Mouse (Mus musculus) heart, embryonic 16.5 days (tissue): ENCODE results near the gene Jam2. TPM values are rescaled to one million over a fixed set of nuclear protein-coding genes. Genes with fewer than 3 reads are reported as not detected.

Experiments used
- ATAC-seq: fragments of 200-750 bp; cut with Nextera tagmentation; replicated peaks from 2 replicates; pipeline ENCODE4 v1.8.0; 2017; ENCODE audit warnings: moderate number of reproducible peaks; ENCODE audit not compliant: insufficient read depth, low FRiP score; ENCODE audit errors: extremely low read depth
- H3K27ac ChIP-seq: fragments of 300-500 bp; sonication (generic); 2 replicates; pipeline ENCODE4 v1.5.1; 2014; ENCODE audit warnings: mild to moderate bottlenecking, low read length, control low read depth, moderate library complexity
- H3K27me3 ChIP-seq: fragments of 300-500 bp; sonication (generic); 2 replicates; pipeline ENCODE4 v1.6.1; 2014; ENCODE audit warnings: low read length, mixed read lengths; ENCODE audit not compliant: control insufficient read depth, insufficient read depth
- H3K36me3 ChIP-seq: fragments of 300-500 bp; sonication (generic); 2 replicates; pipeline ENCODE4 v1.6.1; 2014; ENCODE audit not compliant: control insufficient read depth, insufficient read depth
- H3K4me1 ChIP-seq: fragments of 300-500 bp; sonication (generic); 2 replicates; pipeline ENCODE4 v1.6.1; 2014; ENCODE audit warnings: low read length, mixed read lengths; ENCODE audit not compliant: control insufficient read depth, insufficient read depth
- H3K4me2 ChIP-seq: fragments of 300-500 bp; sonication (generic); 2 replicates; pipeline ENCODE4 v1.6.1; 2014; ENCODE audit warnings: low read depth, mild to moderate bottlenecking, control low read depth, low read length
- H3K4me3 ChIP-seq: fragments of 300-500 bp; sonication (generic); 2 replicates; pipeline ENCODE4 v1.5.1; 2014; ENCODE audit warnings: mild to moderate bottlenecking, control low read depth, low read length
- H3K9ac ChIP-seq: fragments of 300-500 bp; sonication (generic); 2 replicates; pipeline ENCODE4 v1.6.1; 2014; ENCODE audit warnings: low read length, control low read depth
- H3K9me3 ChIP-seq: fragments of 300-500 bp; sonication (generic); replicated peaks from 2 replicates; pipeline ENCODE4 v1.6.1; 2016; ENCODE audit warnings: low read length; ENCODE audit not compliant: control insufficient read depth
- WGBS: fragments of 180-500 bp; shearing (Covaris S2); extraction: QIAGEN DNeasy Blood & Tissue Kit; methylation state at CpG from one replicate; pipeline ENCODE4 v1.1.7; 2014; 5-methylcytosine and 5-hydroxymethylcytosine counted together
- polyA plus RNA-seq: library from polyadenylated mRNA; unstranded; fragments of >200 nt; fragmentation: Nextera tagmentation; extraction: Ambion mirVana; gene quantifications from 2 replicates; pipeline ENCODE4 v1.2.1, GENCODE M21; 2015

Jam2 gene
- polyA plus RNA-seq, 1 experiment from 2014 or later, result 8.5 TPM

GRCm38 (mm10) chr16:84778431-84778830, 4.5 kb downstream of the Jam2 start:
- 69% methylated on average over 6 of the region's 6 CpGs for WGBS
- Histone ChIP-seq H3K9me3 (peaks cover 8% of the 10 kb centered on the region), H3K4me2 (no peak overlapping the region), H3K4me1 (peaks cover 4% of the 10 kb centered on the region; the same call in 1 of the 2 replicates), H3K27me3 (no peaks in the 10 kb centered on the region), H3K9ac (no peak overlapping the region), H3K27ac (no peak overlapping the region), H3K4me3 (no peak overlapping the region), H3K36me3 (no peaks in the 10 kb centered on the region)
- no peak for ATAC-seq

- H3K36me3 ChIP-seq, result no peaks in the 10 kb centered on the region
- no peaks in the 10 kb centered on the region for H3K27me3 ChIP-seq
- no peak overlapping the region for H3K9ac ChIP-seq
- 79% methylated on average over 6 of the region's 6 CpGs for WGBS
- no peak overlapping the region for H3K27ac ChIP-seq
- H3K9me3 ChIP-seq, result peaks cover 8% of the 10 kb centered on the region
- H3K4me2 ChIP-seq, result no peak overlapping the region
- ATAC-seq, result no peak
- no peak overlapping the region for H3K4me3 ChIP-seq
- peaks cover 4% of the 10 kb centered on the region; the same call in 1 of the 2 replicates for H3K4me1 ChIP-seq
These were observed 5.1 kb downstream of the Jam2 start for GRCm38 (mm10) chr16:84778861-84779630.

- Histone ChIP-seq H3K9me3 (peaks cover 8% of the 10 kb centered on the region), H3K4me3 (no peak overlapping the region), H3K36me3 (no peaks in the 10 kb centered on the region), H3K4me1 (peaks cover 4% of the 10 kb centered on the region; the same call in 1 of the 2 replicates), H3K9ac (no peak overlapping the region), H3K27ac (no peak overlapping the region), H3K27me3 (no peaks in the 10 kb centered on the region), H3K4me2 (no peak overlapping the region)
- 67% methylated on average over 5 of the region's 5 CpGs for WGBS
- no peak for ATAC-seq
These were observed 5.8 kb downstream of the Jam2 start for GRCm38 (mm10) chr16:84779718-84780117.

DNA sequence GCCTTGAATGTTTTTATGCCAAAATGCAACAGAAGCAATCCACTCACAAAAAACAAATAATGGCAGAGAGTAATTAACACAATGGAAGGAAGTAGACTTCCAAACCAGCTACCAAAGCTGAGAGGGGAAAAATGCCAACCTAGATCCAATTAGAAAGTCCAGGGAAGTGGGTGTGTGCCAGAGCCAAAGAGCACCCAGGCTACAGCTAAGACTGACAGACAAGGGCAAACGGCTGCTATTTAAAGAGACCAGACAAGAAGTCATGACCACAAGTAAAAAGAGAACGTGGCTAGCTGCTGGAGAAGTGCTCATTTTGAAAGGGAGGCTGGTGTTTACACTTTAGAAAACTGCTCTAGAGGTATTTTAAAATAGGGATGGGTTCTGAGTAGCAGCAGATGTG, 9.4 kb downstream of the Jam2 start:
- Histone ChIP-seq H3K36me3 (no peaks in the 10 kb centered on the region), H3K9me3 (peaks cover 8% of the 10 kb centered on the region), H3K9ac (no peak overlapping the region), H3K27me3 (no peaks in the 10 kb centered on the region), H3K27ac (no peak overlapping the region), H3K4me1 (0 out of 2 replicates have a peak, but pooled peaks cover 2% of the 10 kb centered on the region), H3K4me3 (no peak overlapping the region), H3K4me2 (no peak overlapping the region)
- no peak for ATAC-seq
- 17% methylated on average over 2 of the region's 2 CpGs for WGBS

GRCm38 (mm10) chr16:84784966-84785365, 11.0 kb downstream of the Jam2 start:
- Histone ChIP-seq H3K27ac (no peak overlapping the region), H3K4me1 (0 out of 2 replicates have a peak, but pooled peaks cover 2% of the 10 kb centered on the region), H3K4me2 (no peak overlapping the region), H3K4me3 (no peak overlapping the region), H3K9ac (no peak overlapping the region), H3K36me3 (no peaks in the 10 kb centered on the region), H3K27me3 (no peaks in the 10 kb centered on the region), H3K9me3 (no peaks in the 10 kb centered on the region)
- no peak for ATAC-seq
- 34% methylated on average over 7 of the region's 7 CpGs for WGBS

DNA sequence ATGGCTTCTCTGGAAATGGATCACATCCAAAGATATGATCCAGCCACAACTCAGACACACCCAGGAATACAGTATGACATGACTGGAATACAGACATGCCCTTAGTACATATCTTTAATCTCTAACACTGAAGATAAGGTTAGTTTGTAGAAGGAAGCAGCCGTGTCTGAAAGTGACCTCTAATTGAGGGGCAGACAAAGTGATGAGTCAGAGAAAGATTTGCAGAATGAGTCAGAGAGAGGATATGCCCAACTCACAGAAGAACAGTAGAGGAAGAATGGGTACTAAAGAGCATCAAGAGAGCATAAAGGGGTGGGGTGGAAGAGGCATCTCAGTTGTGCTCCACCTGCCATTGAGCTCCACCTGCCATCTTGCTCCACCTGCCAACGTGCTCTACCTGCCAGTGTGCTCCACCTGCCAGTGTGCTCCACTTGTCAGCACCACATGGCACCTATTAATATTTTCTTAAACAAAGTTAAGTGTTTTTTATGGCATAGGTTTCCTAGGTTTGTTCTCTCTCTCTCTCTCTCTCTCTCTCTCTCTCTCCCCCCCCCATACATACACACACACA, 16.8 kb downstream of the Jam2 start:
- no peak overlapping the region for H3K9ac ChIP-seq
- WGBS, result 49% methylated on average over 2 of the region's 2 CpGs
- H3K9me3 ChIP-seq, result peaks cover 5% of the 10 kb centered on the region; the same call in 1 of the 2 replicates
- no peak overlapping the region for H3K4me3 ChIP-seq
- no peaks in the 10 kb centered on the region for H3K36me3 ChIP-seq
- no peak overlapping the region for H3K4me2 ChIP-seq
- no peak overlapping the region for H3K27ac ChIP-seq
- no peak for ATAC-seq
- no peaks in the 10 kb centered on the region for H3K4me1 ChIP-seq
- no peaks in the 10 kb centered on the region for H3K27me3 ChIP-seq

DNA sequence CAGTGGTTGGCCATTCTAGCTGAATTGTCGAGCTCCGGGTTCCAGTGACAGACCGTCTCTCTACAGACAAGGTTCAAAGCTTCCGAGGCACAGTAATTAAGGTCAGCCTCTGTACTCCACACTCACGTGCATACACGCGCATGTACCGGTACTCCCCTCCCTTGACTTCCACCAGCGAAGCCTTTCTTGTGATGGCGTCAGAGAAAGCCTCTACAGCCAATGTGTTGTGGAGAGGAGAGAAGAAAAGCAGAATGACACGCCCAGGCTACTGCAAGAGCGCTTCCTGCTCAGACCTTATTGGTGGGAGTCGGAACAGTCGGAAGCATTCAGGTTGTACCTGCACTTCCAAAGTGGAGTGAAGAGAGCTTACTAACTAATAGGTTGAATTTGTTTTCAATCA, 19.5 kb downstream of the Jam2 start:
- Histone ChIP-seq H3K4me1 (no peaks in the 10 kb centered on the region), H3K4me3 (no peak overlapping the region), H3K9ac (no peak overlapping the region), H3K4me2 (no peak overlapping the region), H3K27me3 (no peaks in the 10 kb centered on the region), H3K9me3 (peaks cover 5% of the 10 kb centered on the region; the same call in 1 of the 2 replicates), H3K36me3 (no peaks in the 10 kb centered on the region), H3K27ac (no peak overlapping the region)
- 84% methylated on average over 14 of the region's 14 CpGs for WGBS
- no peak for ATAC-seq

DNA sequence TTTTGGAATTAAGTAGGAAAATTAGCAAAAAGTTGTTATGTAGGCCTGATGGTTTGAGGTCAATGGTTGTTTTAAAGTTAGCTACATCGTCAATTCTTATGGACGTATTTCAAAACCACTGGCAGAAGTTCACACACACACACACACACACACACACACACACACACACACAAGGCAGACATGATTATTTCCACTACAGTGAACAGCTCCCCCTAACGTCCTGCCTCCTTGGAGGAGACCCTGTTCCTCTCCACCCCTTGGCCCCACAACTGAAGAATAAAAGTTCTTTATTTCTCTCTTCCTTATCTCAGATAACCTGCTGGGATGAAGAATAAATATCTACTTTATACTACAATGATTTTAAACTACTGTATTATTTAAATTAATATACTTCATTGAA, 21.4 kb downstream of the Jam2 start:
- H3K4me1 ChIP-seq, result no peaks in the 10 kb centered on the region
- peaks cover 5% of the 10 kb centered on the region; the same call in 1 of the 2 replicates for H3K9me3 ChIP-seq
- 53% methylated on average over 3 of the region's 3 CpGs for WGBS
- H3K36me3 ChIP-seq, result no peaks in the 10 kb centered on the region
- ATAC-seq, result no peak
- H3K4me2 ChIP-seq, result no peak overlapping the region
- H3K9ac ChIP-seq, result no peak overlapping the region
- no peaks in the 10 kb centered on the region for H3K27me3 ChIP-seq
- H3K4me3 ChIP-seq, result no peak overlapping the region
- H3K27ac ChIP-seq, result no peak overlapping the region

GRCm38 (mm10) chr16:84796678-84797077, 22.8 kb downstream of the Jam2 start:
- H3K4me3 ChIP-seq, result no peak overlapping the region
- 78% methylated on average over 9 of the region's 9 CpGs for WGBS

More at GRCm38 (mm10) chr16:84796678-84797077, 22.8 kb downstream of the Jam2 start:
- Histone ChIP-seq H3K4me2 (no peak overlapping the region), H3K27ac (peak overlapping the region; percentile 31; the same call in 1 of the 2 replicates), H3K9me3 (no peaks in the 10 kb centered on the region), H3K4me1 (no peaks in the 10 kb centered on the region), H3K36me3 (no peaks in the 10 kb centered on the region), H3K9ac (no peak overlapping the region), H3K27me3 (no peaks in the 10 kb centered on the region)
- ATAC-seq, result no peak
